Mouse (Mus musculus) MEL (cell line): ENCODE data around the gene Arhgef15. TPM values are rescaled to one million over a fixed set of nuclear protein-coding genes. Genes with fewer than 3 reads are reported as not detected.

Source experiments
- DNase-seq: peaks from one replicate; pipeline ENCODE4 v3.0.0; 2011; ENCODE audit warnings: low read depth, low spot score
- H3K27ac ChIP-seq: 2 replicates; pipeline ENCODE4 v1.5.1; 2012; ENCODE audit warnings: low read depth, mild to moderate bottlenecking, control low read depth, low read length, moderate library complexity; ENCODE audit not compliant: control insufficient read depth
- H3K27me3 ChIP-seq, 2 experiments: fragments of 150-350 bp in 1 of 2; sonication (generic) in 1 of 2; 2 replicates each; pipeline ENCODE4 v1.6.1; 2012; ENCODE audit warnings: low read length in 2 of 2, mild to moderate bottlenecking in 2 of 2, improper control_type of control experiment in 1 of 2, moderate library complexity in 1 of 2; ENCODE audit not compliant: insufficient read depth in 2 of 2, control insufficient read depth in 1 of 2
- H3K36me3 ChIP-seq, 2 experiments: 2 replicates each; pipeline ENCODE4 v1.6.1; 2012 to 2014; ENCODE audit warnings: low read length in 2 of 2, improper control_type of control experiment in 1 of 2, inconsistent platforms in 1 of 2, mild to moderate bottlenecking in 1 of 2; ENCODE audit not compliant: insufficient read depth in 2 of 2, control insufficient read depth in 1 of 2
- H3K4me1 ChIP-seq, 2 experiments: fragments of 150-350 bp in 1 of 2; sonication (generic) in 1 of 2; 2 replicates each; pipeline ENCODE4 v1.6.1; 2012; ENCODE audit warnings: low read length in 2 of 2, improper control_type of control experiment in 1 of 2, mild to moderate bottlenecking in 1 of 2; ENCODE audit not compliant: insufficient read depth in 2 of 2, control insufficient read depth in 1 of 2
- H3K4me3 ChIP-seq, 2 experiments: fragments of 150-350 bp in 1 of 2; sonication (generic) in 1 of 2; 2 replicates each; pipeline ENCODE4 v1.5.1; 2012; ENCODE audit warnings: low read depth in 2 of 2, low read length in 2 of 2, mild to moderate bottlenecking in 2 of 2, moderate library complexity in 2 of 2, control low read depth in 1 of 2, improper control_type of control experiment in 1 of 2; ENCODE audit not compliant: control insufficient read depth in 1 of 2, insufficient read depth in 1 of 2
- H3K79me2 ChIP-seq: 2 replicates; pipeline ENCODE4 v1.6.1; 2012; ENCODE audit warnings: mild to moderate bottlenecking, low read length, moderate library complexity; ENCODE audit not compliant: control insufficient read depth, poor library complexity, insufficient read depth
- H3K9ac ChIP-seq: 2 replicates; pipeline ENCODE4 v1.6.1; 2012; ENCODE audit warnings: low read depth, mild to moderate bottlenecking, control low read depth, low read length, moderate library complexity; ENCODE audit not compliant: control insufficient read depth, poor library complexity, severe bottlenecking
- H3K9me3 ChIP-seq: fragments of 150-350 bp; sonication (generic); replicated peaks from 2 replicates; pipeline ENCODE4 v1.6.1; 2012; ENCODE audit warnings: mild to moderate bottlenecking, low read length, improper control_type of control experiment, moderate library complexity; ENCODE audit not compliant: insufficient read depth
- BHLHE40 ChIP-seq: IDR thresholded peaks from 2 replicates; pipeline ENCODE4 v1.6.1; 2012; ENCODE audit warnings: low read depth, mild to moderate bottlenecking, inconsistent platforms, low read length, improper control_type of control experiment, borderline replicate concordance
- CHD1 ChIP-seq: IDR thresholded peaks from 2 replicates; pipeline ENCODE4 v1.6.1; 2012; ENCODE audit warnings: low read depth, mild to moderate bottlenecking, inconsistent platforms, low read length, improper control_type of control experiment
- CHD2 ChIP-seq: IDR thresholded peaks from 2 replicates; pipeline ENCODE4 v1.6.1; 2011; ENCODE audit warnings: low read length, improper control_type of control experiment
- E2F4 ChIP-seq: IDR thresholded peaks from 2 replicates; pipeline ENCODE4 v1.6.1; 2011; ENCODE audit warnings: low read depth, low read length, improper control_type of control experiment, borderline replicate concordance
- ELF1 ChIP-seq: IDR thresholded peaks from 2 replicates; pipeline ENCODE4 v1.6.1; 2014; ENCODE audit warnings: low read depth, mild to moderate bottlenecking, inconsistent platforms, low read length, improper control_type of control experiment, moderate library complexity
- EP300 ChIP-seq, 2 experiments: IDR thresholded peaks; 2 replicates each; pipeline ENCODE4 v1.6.1; 2011; ENCODE audit warnings: improper control_type of control experiment in 2 of 2, low read length in 2 of 2, low read depth in 1 of 2, mild to moderate bottlenecking in 1 of 2
- ETS1 ChIP-seq: IDR thresholded peaks from 2 replicates; pipeline ENCODE4 v1.6.1; 2012; ENCODE audit warnings: low read depth, mild to moderate bottlenecking, inconsistent platforms, low read length, improper control_type of control experiment, moderate library complexity
- HCFC1 ChIP-seq: IDR thresholded peaks from 2 replicates; pipeline ENCODE4 v1.6.1; 2012; ENCODE audit warnings: low read depth, mild to moderate bottlenecking, inconsistent platforms, low read length, improper control_type of control experiment, moderate library complexity
- JUND ChIP-seq: IDR thresholded peaks from 2 replicates; pipeline ENCODE4 v1.6.1; 2011; ENCODE audit warnings: low read depth, mild to moderate bottlenecking, improper control_type of control experiment, low read length
- MAFK ChIP-seq: IDR thresholded peaks from 2 replicates; pipeline ENCODE4 v1.6.1; 2011; ENCODE audit warnings: low read depth, mild to moderate bottlenecking, low read length, improper control_type of control experiment, borderline replicate concordance
- MAX ChIP-seq: IDR thresholded peaks from 2 replicates; pipeline ENCODE4 v1.6.1; 2011; ENCODE audit warnings: low read length, improper control_type of control experiment
- MAZ ChIP-seq: IDR thresholded peaks from 2 replicates; pipeline ENCODE4 v1.6.1; 2012; ENCODE audit warnings: low read depth, mild to moderate bottlenecking, inconsistent platforms, low read length, improper control_type of control experiment
- MXI1 ChIP-seq: IDR thresholded peaks from 2 replicates; pipeline ENCODE4 v1.6.1; 2011; ENCODE audit warnings: mild to moderate bottlenecking, low read depth, low read length, improper control_type of control experiment
- MYB ChIP-seq: IDR thresholded peaks from 2 replicates; pipeline ENCODE4 v1.6.1; 2011; ENCODE audit warnings: mild to moderate bottlenecking, low read depth, low read length, improper control_type of control experiment
- NRF1 ChIP-seq: IDR thresholded peaks from 2 replicates; pipeline ENCODE4 v1.6.1; 2014; ENCODE audit warnings: low read depth, mild to moderate bottlenecking, inconsistent platforms, low read length, improper control_type of control experiment, moderate library complexity; ENCODE audit not compliant: poor library complexity, insufficient read depth, severe bottlenecking
- POLR2A ChIP-seq, 2 experiments: IDR thresholded peaks; 2 replicates each; pipeline ENCODE4 v1.6.1; 2011 to 2012; ENCODE audit warnings: low read length in 2 of 2, mild to moderate bottlenecking in 2 of 2, control low read depth in 1 of 2, improper control_type of control experiment in 1 of 2, low read depth in 1 of 2, moderate library complexity in 1 of 2; ENCODE audit not compliant: control insufficient read depth in 1 of 2, insufficient read depth in 1 of 2, poor library complexity in 1 of 2
- POLR2AphosphoS5 ChIP-seq: IDR thresholded peaks from 2 replicates; pipeline ENCODE4 v1.6.1; 2012; ENCODE audit warnings: low read depth, borderline replicate concordance, mild to moderate bottlenecking, inconsistent platforms, low read length, moderate library complexity, mixed read lengths
- RAD21 ChIP-seq: IDR thresholded peaks from 2 replicates; pipeline ENCODE4 v1.6.1; 2011; ENCODE audit warnings: mild to moderate bottlenecking, low read depth, low read length, improper control_type of control experiment
- RCOR1 ChIP-seq: IDR thresholded peaks from 2 replicates; pipeline ENCODE4 v1.6.1; 2012; ENCODE audit warnings: low read depth, mild to moderate bottlenecking, inconsistent platforms, low read length, improper control_type of control experiment
- SMC3 ChIP-seq: IDR thresholded peaks from 2 replicates; pipeline ENCODE4 v1.6.1; 2011; ENCODE audit warnings: low read depth, low read length, improper control_type of control experiment
- ZC3H11A ChIP-seq: IDR thresholded peaks from 2 replicates; pipeline ENCODE4 v1.6.1; 2012; ENCODE audit warnings: low read depth, mild to moderate bottlenecking, inconsistent platforms, low read length, improper control_type of control experiment
- ZMIZ1 ChIP-seq: IDR thresholded peaks from 2 replicates; pipeline ENCODE4 v1.6.1; 2012; ENCODE audit warnings: low read depth, mild to moderate bottlenecking, inconsistent platforms, low read length, improper control_type of control experiment, moderate library complexity
- polyA plus RNA-seq, 2 experiments: library from polyadenylated mRNA; stranded (reverse) in 1 of 2; unstranded in 1 of 2; fragments of >175 nt in 1 of 2; fragments of >200 nt in 1 of 2; gene quantifications; 2 replicates each; pipeline versions ENCODE4 v1.2.1 to v1.2.4; 2012; ENCODE audit warnings: low replicate concordance in 2 of 2, low read depth in 1 of 2; ENCODE audit not compliant: insufficient read length in 2 of 2, insufficient read depth in 1 of 2, missing spikeins in 1 of 2
- total RNA-seq: library from RNA; depleted of rRNA; stranded (reverse); fragments of 300-350 nt; gene quantifications from 2 replicates; pipeline ENCODE4 v1.2.3, GENCODE M21; 2012

Gene Arhgef15
- total and polyA plus RNA-seq, 3 experiments = 0.23 to 0.74 TPM; not detected in 1

DNA sequence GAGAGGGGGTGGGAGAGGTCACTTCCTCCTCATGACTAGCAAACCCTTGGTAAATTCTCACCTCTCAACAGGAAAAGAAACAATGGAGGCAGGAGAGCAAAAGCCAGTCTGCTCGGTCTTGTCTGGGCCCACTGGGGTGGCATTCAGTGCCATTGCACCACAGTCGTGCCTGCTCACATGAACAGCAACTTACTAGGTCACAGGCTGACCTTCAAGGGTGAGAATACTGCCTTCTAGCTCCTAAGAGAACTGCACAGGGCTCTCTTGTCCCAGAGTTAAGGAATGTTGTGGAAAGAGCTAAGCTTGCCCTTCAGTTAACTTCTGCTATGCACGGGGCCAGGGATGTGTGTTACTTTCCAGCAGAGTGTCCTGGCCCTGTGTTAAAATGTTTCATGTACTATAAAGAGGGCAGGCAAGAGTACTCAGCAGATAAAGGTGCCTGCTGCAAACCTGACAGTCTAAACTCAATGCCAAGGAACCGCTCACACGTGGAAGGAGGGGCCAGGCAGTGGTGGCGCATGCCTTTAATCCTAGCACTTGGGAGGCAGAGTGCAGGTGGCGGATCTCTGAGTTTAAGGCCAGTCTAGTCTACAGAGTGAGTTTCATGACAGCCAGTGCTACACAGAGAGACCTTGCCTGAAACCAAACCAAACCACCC is 48.3 kb downstream of the Arhgef15 start:
- Histone ChIP-seq H3K36me3 (peaks cover 10 to 14% of the 10 kb centered on the region in 2 experiments), H3K27me3 (no peaks in the 10 kb centered on the region; a peak in 1 of 4 replicates), H3K4me1 (peaks cover 0 to 16% of the 10 kb centered on the region in 2 experiments; a peak in 1 of 4 replicates), H3K4me3 (no peak overlapping the region), H3K27ac (no peak overlapping the region), H3K9ac (no peak overlapping the region), H3K79me2 (no peaks in the 10 kb centered on the region), H3K9me3 (no peaks in the 10 kb centered on the region)
- DNase-seq = no peak
- TF ChIP-seq RAD21 (no peak), EP300 (IDR thresholded peaks at IDR 0.05; ENCODE audit: low read depth in 1 of 2, low read length in 2 of 2) (no peak), E2F4 (no peak), MAX (no peak), CHD2 (no peak), BHLHE40 (no peak), MYB (no peak), CHD1 (no peak), NRF1 (no peak), ZMIZ1 (no peak), JUND (no peak), RCOR1 (no peak)

DNA sequence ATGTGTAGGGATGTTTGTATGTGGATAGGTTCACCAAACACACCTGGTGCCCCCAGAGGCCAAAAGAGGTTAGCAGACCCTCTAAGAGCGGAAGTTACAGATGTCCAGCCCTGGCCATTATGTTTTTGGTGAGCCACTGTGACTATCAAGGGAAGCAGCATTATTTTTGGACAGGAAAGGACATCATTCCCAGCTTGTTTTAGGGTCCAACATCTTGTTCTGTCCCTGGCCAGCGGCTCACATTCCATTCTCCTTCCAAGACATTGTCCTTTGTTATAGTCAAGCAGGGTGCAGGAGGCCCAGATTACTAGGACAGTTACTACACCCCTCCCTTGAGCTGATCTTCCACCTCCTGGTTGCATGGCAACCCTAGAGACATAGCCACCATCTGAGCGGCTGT is 50.0 kb downstream of the Arhgef15 start:
- Histone ChIP-seq H3K27me3 (no peaks in the 10 kb centered on the region), H3K9me3 (no peaks in the 10 kb centered on the region), H3K4me1 (peaks cover 0 to 27% of the 10 kb centered on the region in 2 experiments; a peak in 2 of 4 replicates), H3K9ac (no peak overlapping the region), H3K36me3 (peaks cover 25 to 28% of the 10 kb centered on the region in 2 experiments), H3K4me3 (no peak overlapping the region), H3K27ac (no peak overlapping the region), H3K79me2 (peaks cover 15% of the 10 kb centered on the region)
- peak; percentile 55 for DNase-seq
- TF ChIP-seq ETS1 (no peak), JUND (no peak), MAFK (no peak), MXI1 (no peak)

DNA sequence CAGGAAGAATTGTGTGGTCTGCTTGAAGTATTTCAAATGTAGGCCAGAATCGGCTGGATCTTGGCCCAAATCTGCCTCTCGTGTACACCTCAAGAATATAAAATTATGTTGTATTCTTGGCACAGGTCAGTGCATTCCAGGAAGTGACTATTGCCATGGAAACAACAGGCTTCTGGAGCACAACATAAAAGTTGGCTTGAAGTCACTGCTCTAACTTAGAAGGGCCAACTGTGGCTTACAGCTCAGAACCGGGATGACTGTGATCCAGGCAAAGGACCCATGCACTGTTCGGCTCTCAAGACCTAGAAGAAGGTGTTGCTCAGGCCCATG is 50.9 kb downstream of the Arhgef15 start:
- peak; percentile 43; the same call in 1 of the 2 replicates for TF ChIP-seq ELF1
- TF ChIP-seq E2F4 = no peak
- TF ChIP-seq POLR2A (IDR thresholded peaks at IDR 0.05; ENCODE audit: control insufficient read depth in 1 of 2, insufficient read depth in 1 of 2, low read depth in 1 of 2, low read length in 2 of 2, poor library complexity in 1 of 2) = peak in 1 of 2 experiments; percentile 12; a peak in 1 of 4 replicates
- TF ChIP-seq HCFC1 = no peak
- TF ChIP-seq POLR2AphosphoS5 = 0 out of 2 replicates have a peak, but pooled peaks have one; percentile 55
- TF ChIP-seq SMC3 = no peak
- TF ChIP-seq MXI1 = no peak
- TF ChIP-seq MAZ = no peak
- no peak for TF ChIP-seq MAX
- no peak for TF ChIP-seq ZC3H11A
- TF ChIP-seq RAD21 = no peak
- Histone ChIP-seq H3K79me2 (peaks cover 22% of the 10 kb centered on the region), H3K4me1 (peaks cover 0 to 27% of the 10 kb centered on the region in 2 experiments; a peak in 2 of 4 replicates), H3K36me3 (peaks cover 25 to 28% of the 10 kb centered on the region in 2 experiments), H3K27ac (peak overlapping the region; percentile 3; the same call in 1 of the 2 replicates), H3K4me3 (no peak overlapping the region), H3K27me3 (no peaks in the 10 kb centered on the region), H3K9me3 (no peaks in the 10 kb centered on the region), H3K9ac (no peak overlapping the region)
- DNase-seq = no peak
